Mouse (Mus musculus): ENCODE measurements at regions not wholly inside any gene's neighbourhood (a gene's known extent, or its start where the extent isn't known, plus 50 kb on each side); places are given as distances from the start of the nearest gene placed in this dataset.

- no peak for TF ChIP-seq CTCF (conservative IDR thresholded peaks at IDR 0.05; ENCODE audit: insufficient read depth, insufficient read length, low read depth, low read length)
- no peak for TF ChIP-seq POLR2A (IDR thresholded peaks at IDR 0.05; ENCODE audit: low read depth, low read length)
These were observed 270.9 kb upstream of the Gnpda2 start for GRCm38 (mm10) chr5:69863027-69863426.

All from kidney, adult 2 months (tissue).